Mouse (Mus musculus): ENCODE results near the gene Eed.
"Not testable (repeated sequence)": the region's sequence is repeated elsewhere in the genome, so short reads cannot be mapped to it uniquely, and the experiment has no call there.

Gene Eed

DNA sequence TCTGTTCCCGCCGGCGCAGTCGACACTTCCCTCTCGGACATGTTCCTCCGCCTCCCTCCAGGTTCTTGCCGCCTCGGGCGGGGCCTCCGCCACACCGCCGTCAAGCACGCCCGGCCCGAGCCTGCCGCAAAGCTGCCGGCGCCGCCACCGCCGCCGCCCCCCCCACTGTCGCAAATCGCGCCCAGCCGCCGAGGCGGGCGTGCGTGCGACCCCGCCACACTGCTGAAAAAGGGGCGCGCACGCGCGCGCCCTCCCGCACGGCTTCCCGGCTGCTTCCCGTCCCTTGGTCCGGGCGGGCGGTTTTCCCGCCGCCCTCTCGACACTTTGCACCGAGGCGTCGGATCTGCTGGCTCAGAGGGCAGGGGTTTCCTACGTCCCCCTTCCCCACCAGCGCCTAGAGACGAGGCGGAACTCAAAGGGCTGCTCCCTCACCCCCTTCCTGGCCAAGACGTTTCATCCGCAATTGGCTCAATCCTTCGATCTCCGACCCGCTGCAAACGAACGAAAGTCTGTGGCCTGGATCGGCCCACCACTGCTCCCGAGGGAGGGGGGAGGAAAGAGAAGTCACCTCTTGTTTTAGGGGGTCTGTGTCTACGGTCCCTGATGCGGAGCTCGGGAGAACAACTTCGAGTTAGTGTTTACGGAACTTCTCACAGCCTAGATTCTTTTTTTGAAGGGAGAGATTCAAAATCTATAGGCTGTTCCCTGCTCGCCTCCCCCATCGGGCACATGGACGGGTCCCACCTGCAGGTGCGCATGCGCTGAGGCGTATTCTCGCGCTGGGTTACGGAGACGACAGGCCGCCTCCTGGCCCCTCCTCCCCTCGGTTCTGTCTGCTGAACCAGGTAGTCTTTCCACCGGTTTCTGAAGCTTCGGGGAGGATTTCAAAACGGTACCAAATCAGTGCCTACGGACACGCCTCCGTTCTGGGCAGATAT, at the start of gene Eed:
Gene Eed, minus strand, starts transcription at position 499 of the 938 bp plus-strand sequence.
- DNase-seq, result peak; percentile 97

DNA sequence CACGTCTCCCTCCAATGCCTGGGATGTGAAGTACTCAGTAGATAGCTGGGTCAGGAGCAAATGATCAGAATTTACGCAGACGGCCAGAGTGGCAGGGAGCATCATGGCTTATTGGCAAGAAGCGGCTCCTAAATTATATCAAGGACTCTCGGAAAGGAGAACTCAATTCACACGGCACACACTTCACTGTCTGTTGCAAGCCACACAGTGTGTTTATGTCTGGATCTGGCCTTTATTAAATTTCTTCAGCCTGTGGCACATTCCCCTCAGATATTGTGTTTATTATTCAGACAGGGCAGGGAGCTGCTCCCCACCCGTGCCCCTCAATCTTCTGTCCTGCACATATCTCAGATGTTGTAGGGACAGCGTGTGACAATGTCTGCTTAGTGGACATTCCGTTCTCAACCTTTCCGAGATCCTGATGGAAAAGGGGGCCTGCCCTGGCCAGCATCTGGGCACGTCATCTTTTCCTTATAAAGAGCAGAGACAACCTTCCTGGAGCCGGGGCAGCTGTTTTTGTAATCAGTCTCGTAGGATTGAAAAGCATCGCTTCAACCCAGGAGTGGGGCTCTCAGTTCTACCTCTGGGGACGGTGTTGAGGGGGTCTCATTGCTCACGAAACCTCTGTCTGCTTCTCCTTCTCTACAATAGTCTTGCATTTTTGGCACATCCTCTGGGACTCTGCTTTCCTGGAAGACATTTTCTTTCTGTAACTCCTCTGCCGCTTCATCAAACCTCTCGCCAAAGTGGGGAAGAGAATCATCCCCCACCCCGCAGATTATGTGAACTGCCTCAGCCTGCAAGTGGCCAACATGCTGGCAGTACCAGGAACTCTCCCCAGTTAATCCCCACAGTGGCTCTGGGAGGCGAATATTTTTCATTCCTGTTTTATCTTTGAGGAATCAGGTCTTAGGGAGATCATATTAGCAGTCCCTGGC, 49.0 kb upstream of the Eed start:
- DNase-seq, result peak; percentile 48

GRCm38 (mm10) chr7:90028888-90029547, 48.2 kb upstream of the Eed start:
- DNase-seq, result peak; percentile 28

DNA sequence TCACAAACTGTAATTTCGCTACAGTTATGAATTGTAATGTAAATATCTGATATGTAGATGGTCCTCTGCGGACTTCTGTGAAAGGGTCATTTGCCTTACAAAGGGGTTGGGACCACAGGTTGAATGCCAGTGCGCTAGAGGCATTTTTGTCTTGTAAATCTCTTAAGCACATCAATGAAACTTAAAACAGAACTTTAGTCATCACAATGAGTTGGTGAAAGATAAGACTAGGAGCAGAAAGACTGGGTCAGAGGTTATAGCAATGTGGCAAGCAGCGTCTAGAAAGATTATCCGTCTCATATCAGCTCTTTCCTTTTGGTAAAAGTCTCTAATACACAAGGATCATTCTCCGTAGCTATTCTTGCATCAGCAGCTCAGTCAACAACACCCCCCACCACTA, 44.2 kb upstream of the Eed start:
- no peak for DNase-seq

DNA sequence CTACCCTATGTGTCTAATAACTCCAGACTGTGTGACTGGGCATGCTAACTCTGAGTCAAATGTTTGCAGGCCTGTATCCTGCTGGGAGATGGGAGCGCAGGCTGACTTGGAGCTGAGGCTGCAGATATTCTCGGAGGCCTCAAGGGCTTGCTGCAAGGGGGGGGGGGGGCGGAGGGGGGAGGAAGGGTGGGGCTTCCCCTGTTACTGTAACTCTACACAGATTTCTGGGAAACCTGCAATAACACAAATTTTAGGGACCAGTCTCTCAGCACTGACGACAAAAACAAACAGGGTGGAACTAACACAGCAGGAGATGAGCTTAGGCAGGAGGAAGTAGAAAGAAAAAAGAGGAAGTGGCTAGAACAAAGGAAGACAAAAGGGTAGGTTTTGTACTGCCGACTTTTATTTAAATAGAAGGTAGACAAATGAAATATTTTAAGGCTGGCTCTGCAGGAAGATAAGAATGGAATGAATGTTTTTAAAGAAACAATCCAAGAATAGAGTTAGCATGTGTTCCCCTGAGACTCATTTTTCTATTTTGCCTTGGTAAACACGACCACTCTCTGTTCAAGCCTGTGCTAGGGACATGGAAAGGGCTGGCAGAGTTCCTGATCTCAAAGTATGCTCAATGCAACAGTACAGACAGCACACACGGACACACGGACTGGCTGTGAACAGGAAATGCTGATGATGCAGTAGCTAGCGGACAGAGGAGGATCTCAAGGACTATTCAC, 42.4 kb upstream of the Eed start:
- peak; percentile 51 for DNase-seq

DNA sequence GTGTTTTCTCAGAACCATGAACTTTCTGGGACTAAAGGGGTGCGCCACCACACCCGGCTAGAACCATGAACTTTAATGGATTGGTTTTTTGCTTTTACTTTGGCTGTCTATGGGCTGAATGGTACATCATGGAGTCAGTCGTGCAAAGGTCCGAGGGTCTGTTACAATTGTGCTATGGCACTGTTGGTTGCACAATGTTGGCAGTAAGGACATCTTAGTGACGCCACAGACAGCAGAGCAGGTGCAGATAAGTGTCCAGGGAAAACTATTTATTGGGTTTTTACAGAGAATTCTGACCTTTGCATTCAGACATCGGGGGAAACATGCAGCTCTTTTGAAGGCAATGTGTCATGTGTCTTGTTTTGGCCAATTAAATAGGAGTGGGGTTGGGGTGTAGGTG, 39.5 kb upstream of the Eed start:
- no peak for DNase-seq

DNA sequence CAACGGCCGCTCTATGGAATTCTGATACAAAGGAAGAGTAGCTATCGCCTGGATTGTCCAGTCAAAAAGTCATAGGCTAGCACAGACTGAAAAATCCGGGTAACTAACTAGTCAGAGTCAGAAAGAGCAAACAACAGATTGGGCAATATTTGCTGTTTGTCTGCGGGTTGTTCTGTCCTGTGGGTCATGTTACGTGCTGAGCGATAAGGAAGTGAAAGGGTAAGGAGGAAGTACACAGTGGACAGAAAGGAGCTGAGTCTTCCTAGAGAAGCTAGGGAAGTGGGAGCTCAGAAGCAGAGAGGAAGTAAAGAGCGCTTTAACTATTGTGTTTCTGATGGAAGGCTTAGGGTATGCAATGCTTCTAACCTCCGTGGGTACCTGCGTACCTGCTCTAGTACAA, 38.8 kb upstream of the Eed start:
- DNase-seq, result no peak

DNA sequence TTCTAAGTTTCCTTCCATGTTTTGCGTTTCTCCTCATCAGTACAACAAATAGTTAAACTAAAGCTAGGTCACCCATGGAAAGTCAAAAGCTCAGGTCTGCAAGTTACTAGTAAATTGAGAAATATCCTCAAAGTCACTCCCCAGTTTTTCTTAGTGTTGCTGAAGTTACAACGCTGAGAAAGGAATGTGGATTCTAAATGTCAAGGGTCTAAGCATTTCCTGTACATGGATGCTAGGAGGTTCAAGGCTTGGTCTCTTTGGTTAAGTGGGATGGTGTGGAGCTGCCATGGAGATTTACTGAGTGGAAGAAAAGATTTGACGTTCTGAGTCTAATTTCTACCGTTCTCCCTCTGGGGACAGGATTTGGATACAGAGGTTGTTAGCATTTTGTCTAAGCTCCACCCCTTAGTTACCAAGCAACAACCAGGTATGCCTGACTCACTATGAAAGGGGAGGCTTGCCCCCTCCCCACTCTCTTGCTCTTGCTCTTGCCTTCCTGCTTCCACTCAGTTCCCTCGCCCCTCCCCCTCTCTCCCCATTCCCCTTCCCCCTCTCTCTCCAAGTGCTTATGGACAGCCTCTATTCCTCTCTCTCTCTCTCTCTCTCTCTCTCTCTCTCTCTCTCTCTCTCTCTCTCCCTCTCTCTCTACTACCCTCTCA, 36.3 kb upstream of the Eed start:
- peak; percentile 34 for DNase-seq

GRCm38 (mm10) chr7:90016459-90016858, 35.7 kb upstream of the Eed start:
- peak; percentile 29 for DNase-seq

GRCm38 (mm10) chr7:90006667-90007653, 26.2 kb upstream of the Eed start:
- DNase-seq, result no peak

DNA sequence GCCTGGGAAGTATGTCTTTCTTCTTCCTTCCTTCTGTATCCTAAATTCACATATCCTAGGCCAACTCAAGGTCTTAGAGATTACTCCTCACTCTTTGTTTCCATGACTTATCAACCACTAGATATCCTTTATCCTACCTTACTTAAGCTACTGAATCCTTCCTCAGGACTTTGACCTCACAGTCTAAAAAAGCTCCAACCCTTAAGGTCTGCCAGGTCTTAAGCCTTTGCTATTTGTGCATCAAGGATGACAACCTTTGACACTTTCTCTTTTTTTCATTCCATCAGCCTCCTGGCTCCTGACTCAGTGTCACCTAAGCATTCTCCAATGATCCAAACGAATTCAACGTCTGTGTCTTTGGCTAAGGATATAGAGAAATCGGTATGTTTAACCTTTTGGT, 24.0 kb upstream of the Eed start:
- no peak for DNase-seq

GRCm38 (mm10) chr7:90002375-90002774, 21.6 kb upstream of the Eed start:
- DNase-seq, result no peak

DNA sequence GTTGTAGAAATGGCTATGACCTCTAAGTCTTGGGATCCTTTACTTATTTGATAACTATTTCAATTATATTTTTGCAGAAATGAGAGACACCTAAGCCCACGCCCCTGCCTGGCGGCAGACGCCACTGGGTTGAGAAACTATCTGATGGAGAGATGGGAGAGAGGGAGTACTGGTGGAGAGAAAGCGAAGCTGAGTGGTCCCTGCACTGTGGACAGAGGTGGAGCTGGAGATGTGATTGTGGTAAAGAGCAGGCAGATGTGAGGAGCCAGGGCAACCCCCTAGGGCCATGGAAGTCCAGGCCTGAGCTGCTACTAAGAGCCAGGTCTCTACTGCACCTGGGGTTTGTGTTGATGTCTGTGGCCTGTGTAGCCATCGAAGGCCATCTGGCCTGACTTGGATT, 18.7 kb upstream of the Eed start:
- no peak for DNase-seq

- no peak for DNase-seq
Observed at GRCm38 (mm10) chr7:89998624-89999006, 17.8 kb upstream of the Eed start.

- DNase-seq, result peak; percentile 61
Observed at GRCm38 (mm10) chr7:89998006-89998623, 17.3 kb upstream of the Eed start.

DNA sequence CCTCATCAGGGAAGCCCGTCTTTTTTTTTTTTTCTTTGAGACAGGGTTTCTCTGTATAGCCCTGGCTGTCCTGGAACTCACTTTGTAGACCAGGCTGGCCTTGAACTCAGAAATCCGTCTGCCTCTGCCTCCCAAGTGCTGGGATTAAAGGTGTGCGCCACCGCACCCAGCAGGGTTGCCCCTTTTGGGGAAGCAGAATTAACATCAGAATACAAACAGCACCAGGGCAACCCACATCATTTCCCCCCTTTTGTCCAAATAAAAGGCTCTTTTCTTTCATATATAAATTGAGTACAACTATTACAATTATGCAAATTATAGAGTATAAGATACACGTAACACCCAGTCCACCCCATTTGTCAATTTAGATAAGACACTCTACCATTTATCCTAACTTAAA, 16.7 kb upstream of the Eed start:
- DNase-seq, result not testable (repeated sequence)

GRCm38 (mm10) chr7:89993091-89993490, 12.3 kb upstream of the Eed start:
- no peak for DNase-seq

- DNase-seq, result no peak
Observed at GRCm38 (mm10) chr7:89984421-89984820, 3.6 kb upstream of the Eed start.

- DNase-seq, result no peak
Observed at GRCm38 (mm10) chr7:89983441-89983840, 2.7 kb upstream of the Eed start.

DNA sequence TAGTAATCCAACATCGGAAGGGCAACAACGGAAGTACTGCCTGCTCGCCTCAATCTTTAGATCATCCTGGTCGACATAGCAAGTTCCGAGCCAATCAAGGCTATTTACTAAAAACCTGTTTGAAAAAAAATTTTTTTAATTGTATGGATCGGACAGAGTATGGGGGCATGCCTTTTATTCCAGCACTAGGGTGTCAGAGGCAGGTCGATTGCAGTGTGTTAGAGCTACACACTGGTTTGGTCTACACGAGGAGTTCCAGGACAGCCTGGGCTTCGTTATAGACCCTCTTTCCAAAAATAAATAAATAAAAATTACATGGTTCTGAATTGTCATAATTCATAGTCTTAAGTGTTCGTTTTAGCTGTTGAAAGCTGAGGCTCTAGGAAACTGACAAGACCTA, 774 bp upstream of the Eed start:
- DNase-seq, result no peak

Measured in kidney, postnatal 10 days (tissue).